Mouse (Mus musculus) left cerebral cortex, adult 8-10 months (tissue): ENCODE measurements at regions not wholly inside any gene's neighbourhood (a gene's known extent, or its start where the extent isn't known, plus 50 kb on each side); places are given as distances from the start of the nearest gene placed in this dataset.
"Not testable (repeated sequence)": the region's sequence is repeated elsewhere in the genome, so short reads cannot be mapped to it uniquely, and the experiment has no call there.

Experiments used
- DNase-seq, 2 experiments: peaks; one replicate each; pipeline ENCODE4 v3.0.0; 2022; ENCODE audit warnings: low spot score in 2 of 2

DNA sequence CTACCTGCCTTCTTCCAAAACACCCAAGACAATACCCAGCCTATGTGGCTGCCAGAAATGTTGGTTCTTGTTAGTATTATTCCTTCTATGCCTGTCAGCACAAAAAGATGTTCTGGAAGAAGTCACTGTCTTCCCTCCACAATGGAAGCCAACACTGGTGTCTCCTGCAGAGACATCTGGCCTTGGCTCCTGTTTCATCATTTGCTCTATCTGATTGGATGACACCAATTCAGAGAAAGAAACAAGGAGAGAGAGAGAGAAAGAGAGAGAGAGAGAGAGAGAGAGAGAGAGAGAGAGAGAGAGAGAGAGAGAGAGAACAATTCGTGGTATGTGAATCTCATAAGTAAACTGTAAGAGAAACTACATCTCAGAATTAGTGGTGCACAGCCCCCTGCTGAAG is 218.9 kb upstream of the Klf3 start:
- no peak for DNase-seq

DNA sequence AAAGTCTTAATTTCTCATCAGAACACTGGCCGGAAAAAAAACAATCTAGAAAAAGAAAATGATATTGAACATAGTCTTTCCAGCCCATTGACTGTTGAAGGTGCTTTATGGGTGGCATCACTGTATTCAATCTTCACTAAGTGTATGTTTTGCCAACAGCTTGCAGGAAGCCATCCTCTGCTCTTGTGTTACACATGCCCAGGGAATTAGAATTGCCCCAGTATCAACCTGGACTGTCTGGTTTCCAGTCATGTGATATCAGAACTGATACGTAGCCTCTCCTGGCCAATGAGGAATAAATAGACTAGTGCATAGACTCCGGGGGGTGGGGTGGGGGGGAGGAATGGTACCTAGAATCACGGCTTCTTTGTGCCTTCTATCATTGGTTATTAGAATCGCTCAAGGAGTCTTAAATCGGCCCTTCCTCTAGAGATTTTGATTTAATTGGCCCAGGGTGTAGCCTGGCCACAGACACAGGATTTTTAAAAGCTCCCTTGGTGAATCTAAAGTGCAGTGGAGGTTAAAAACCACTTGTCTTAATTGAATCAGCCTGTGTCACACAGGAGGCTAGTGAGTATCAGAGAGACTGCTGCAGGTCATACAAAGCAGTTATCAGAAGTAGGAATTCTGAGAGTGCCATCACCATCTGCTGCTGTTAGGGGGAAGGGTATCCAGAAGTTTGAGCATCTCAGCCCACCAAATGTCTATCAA is 218.0 kb upstream of the Klf3 start:
- DNase-seq = no peak

DNA sequence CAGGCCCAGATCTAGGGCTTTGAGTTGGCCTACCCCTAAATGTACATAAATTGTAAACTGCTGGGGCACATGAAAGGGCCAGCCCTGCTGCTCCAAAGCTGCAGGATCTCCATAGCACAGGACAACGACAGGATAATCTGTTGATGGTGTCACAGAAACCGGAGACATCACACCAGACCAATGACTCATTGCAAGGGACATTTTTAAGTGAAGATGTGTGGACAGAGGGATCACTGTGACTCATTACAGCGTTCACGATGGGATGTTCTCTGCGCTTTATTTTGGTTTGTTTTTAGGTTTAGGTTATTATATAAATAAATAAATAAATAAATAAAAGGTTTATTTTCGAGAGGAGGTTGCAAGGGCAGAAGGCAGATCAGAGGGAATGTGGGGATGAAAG is 216.9 kb upstream of the Klf3 start:
- no peak for DNase-seq

DNA sequence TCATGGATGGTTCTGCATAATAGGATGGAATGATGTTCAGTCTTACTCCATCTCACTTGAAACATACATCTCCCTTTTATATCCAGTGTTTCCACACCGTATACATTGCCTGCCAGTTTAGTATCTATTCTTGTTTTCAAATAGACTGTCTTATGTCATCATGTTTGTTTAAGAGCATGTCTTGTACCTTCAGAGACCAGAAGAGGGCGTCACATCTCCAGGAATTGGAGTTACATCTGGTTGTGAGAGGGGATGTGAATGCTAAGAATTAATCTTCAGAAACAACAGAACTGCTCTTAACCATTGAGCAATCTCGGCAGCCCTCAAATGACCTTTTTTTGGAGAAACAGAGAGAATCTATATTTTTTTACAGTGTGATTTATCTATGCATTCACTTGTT is 216.3 kb upstream of the Klf3 start:
- no peak for DNase-seq

DNA sequence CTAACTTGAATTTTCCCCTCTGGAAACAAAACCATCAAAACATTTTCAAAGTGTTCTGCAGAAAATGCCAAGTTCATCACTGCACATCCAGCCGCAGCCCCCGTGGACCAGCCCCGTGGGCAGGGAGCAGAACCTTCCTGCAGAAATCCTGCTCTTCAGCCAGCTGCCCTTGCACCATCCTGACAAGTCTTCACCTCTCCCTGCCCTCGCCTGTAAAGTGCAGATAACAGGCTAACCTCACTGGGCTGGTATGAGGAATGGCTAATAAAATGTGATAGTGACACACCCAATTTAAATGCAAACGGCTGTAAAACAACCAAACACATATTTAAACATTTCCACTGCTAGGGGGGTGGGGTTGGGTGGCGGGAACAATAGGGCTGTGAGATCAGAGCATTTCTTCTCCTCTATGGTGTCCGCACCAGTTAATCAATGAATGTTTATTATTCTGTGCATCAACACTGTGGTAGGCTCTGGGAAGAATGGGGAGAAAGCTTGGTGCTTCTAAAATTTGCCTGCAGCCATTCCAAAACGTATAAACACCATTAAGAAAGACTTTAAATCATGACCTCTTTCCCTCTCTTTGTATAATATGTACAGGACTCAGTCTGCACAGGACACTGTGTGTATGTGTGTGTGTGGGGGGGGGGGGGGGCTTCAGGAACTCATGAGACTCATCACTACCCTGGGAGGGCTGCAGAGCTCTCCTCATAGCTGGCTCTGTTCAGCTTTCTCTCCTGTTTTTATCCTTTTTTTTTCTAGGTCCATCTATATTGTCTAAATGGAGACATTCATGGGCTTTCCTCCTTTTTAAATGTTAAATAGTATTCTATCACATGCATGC is 215.1 kb upstream of the Klf3 start:
- no peak for DNase-seq

DNA sequence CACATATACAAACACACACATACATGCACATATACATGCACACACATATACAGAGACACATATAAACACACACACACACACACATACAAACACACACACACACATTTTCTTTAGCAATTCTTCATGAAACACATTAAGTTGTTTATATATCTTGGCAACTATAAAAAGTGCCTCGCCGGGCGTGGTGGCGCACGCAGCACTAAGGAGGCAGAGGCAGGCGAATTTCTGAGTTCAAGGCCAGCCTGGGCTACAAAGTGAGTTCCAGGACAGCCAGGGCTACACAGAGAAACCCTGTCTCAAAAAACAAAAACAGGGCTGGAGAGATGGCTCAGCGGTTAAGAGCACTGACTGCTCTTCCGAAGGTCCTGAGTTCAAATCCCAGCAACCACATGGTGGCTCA is 214.4 kb upstream of the Klf3 start:
- not testable (repeated sequence) for DNase-seq

DNA sequence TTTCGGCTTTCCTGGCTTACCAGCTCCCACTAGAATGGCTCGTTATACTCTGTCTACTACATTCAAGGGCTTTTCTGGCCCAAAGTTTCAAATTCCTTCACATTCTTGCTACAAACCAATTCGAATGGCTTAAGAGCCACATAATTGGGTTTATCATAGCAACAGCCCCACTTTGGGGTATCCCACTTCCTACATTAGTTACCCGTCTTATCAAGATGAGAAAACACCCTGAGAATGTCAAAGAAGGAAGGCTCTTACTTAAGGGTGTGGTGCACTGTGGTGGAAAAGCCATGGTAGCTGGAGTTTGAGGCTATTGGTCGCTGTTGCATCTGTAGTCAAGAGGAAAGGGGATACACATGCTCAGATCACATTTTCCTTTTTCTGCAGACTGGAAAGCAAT is 213.2 kb upstream of the Klf3 start:
- no peak for DNase-seq

DNA sequence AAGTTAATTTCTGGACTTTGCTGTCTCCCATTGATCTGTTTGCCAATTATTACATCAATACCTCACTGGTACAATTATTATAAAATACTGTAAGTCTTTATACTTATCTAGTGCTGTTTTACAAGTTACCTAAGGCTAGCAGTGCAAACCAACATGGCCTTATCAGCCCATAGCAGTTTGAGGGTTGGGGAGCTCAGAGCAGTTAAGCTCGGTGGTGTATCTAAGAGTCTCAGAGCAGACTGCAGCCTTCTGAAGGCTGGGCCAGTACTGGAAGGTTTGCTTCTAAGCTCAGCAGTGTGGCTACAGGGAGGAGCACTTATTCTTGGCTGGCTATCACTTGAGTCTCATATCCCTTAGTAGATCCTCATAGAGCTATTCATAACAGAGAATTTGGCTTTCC is 212.4 kb upstream of the Klf3 start:
- DNase-seq = no peak

DNA sequence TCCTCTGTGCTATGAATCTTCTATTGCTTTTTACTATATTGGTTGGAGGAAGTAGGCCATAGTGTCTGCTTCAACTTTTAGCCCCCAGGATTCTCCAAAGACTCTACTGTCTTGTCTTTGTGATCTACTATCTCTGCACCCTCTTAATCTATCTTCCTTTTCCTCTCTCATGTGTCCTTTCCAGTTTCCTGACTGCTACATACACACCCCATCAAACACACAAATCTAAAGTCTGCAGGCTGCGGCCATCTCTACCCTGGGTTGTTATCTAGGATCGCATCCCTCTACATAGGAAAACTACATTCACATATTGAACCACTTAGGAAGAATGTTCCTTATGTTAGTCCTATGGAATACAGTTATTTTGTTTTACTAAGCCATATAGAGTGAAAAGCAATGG is 211.4 kb upstream of the Klf3 start:
- no peak for DNase-seq

DNA sequence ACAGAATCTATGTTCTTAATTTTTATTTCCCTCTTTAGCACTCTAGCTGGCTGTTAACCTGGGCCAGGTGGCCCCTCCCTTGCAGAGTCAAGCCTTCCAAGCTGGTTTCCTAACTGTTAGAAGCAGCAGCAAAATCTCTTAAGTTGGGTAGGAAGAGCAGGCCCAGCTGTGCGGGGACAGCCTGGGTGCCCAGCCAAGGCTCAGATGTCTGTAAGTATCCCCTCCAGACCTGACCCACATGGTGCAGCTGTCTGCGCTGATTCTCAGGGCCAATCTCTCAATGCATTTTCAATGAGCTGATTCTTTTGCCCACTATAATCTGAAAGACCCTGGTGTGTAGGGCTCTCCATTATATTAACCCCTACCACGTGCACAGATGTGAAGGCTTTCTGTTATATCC is 208.0 kb upstream of the Klf3 start:
- no peak for DNase-seq

DNA sequence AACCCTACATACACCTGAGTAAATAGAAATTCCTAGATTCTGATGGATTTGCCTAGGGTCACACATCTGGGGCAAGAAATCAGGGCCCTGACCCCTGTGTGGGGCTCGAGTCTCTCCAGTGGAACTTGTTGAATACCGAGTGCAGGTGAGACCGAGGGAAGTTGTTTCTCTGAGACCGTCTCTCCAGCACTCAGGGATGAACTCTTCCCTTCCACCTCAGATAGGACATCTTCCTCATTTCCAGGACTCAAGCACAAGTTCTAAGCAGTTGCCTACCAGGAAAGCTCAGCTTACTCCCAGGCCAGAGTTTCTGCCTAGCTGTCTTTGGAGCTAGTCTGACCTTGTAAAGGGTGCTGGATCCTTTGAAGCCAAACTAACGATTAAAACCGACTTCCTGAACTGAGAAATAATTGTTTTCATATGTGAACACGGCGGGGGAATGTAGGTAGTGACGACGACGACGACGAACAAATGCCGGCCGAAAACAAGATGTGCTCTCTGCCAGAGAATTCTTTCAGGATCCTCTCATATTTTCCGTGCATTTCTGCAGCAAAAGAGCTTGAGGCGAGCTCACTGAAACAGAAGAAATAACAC is 207.3 kb upstream of the Klf3 start:
- DNase-seq = no peak

DNA sequence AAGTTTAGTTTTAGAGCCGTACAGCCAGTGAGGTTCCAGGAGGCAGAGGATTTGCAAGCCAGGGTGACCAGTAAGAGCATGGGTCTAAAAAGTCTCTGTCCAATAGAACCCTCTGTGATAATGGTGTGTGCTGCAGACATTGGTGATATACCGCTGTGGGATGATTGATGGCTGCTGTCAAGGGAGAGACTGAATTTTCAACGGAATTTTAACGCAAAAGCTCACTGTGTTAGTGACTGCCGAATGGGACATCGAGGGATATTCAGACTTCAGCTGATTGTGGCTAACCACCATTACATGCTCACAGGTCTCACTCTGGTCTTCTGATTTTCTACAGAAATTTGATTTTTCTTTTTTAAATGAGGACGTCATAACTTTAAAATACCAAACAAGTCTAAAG is 206.2 kb upstream of the Klf3 start:
- no peak for DNase-seq

DNA sequence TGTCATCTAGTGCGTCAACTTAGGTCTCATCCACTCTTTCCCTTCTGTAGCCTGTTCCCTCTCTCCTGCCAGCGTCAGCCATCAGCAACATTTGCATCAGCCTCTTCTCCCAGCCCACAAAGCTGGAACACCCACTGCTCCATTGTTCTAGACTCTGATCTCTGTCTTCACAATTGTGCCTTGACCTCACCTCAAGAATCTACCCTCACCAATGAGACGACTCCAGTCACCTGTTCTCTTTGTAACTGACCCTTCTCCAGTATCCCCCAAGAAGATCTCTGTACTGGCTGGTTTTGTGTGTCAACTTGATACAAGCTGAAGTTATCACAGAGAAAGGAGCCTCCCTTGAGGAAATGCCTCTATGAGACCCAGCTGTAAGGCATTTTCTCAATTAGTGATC is 205.7 kb upstream of the Klf3 start:
- no peak for DNase-seq

DNA sequence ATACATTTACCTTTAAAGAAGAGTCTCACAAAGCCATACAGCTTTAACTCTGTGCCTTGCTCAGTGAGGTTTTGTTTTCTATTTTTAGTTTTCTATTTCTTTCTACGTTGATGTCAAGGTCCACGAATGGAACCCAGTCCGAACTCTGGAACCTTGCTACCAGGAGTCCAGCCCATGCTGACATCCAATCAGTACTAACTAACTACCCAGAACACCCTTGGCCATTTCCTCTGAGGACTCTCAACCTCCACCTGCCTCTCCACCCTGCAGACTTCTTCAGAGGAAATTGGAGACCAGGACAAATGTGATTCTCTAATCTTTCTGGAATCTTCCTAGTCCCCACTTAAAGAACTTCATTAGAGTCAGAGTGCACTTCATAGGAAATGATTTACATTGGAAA is 204.6 kb upstream of the Klf3 start:
- no peak for DNase-seq

DNA sequence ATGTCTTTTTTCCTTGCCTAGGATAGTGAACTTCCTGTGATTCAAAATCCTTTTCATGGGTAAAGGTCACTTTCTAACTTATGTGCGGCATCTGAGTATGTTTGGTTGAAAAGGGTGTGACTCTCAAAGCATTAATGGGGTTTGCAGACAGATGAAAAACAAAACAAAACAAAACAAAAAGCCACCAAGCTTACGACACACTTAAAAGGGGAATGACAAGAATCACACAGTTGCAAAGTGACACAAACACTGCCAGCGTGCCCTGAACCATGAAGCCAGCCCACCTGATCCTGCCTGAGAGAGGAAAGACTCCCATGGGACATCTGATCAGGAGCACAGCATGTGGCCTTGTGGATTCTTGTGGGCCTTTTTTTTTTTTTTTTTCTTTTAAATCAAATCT is 204.2 kb upstream of the Klf3 start:
- no peak for DNase-seq

DNA sequence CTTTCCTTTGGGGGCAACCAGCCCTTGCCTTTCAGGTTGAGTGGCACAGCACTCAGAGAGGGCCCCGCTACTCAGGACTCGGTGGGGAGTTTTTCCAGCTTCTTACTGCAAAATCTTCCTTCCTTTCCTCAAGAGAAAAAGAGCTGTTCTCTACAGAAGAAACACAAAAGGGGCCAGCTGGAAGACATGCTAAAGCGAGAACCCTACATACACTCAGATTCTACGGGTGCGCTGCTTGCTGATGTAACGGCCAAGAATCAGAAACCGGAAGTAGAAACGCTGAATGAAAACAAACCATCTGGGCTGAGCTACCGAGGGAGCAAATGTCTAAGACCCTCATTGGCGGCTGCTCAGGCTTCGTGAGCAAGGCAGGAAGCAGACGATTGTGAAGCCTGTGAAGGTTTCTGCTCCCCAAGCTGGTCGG is 203.3 kb upstream of the Klf3 start:
- no peak for DNase-seq

DNA sequence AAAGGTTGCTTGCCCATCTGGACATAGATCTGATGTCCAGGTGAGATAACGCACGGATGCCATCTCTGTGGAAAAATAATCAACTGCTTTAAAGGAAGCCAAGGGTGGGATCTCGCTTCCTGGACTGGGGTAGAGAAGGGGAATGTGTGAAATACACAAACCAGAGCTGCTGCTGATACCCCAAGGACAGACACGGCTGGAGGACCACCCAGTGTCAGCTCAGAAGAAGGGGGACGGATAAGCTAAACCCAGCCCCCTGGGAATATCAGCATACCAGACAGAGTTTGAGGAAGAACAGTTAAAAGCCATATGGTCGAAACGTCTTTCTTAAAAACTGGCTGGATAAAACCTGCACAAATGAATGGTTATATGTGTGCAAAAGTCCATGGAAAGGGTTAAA is 202.8 kb upstream of the Klf3 start:
- DNase-seq = no peak

DNA sequence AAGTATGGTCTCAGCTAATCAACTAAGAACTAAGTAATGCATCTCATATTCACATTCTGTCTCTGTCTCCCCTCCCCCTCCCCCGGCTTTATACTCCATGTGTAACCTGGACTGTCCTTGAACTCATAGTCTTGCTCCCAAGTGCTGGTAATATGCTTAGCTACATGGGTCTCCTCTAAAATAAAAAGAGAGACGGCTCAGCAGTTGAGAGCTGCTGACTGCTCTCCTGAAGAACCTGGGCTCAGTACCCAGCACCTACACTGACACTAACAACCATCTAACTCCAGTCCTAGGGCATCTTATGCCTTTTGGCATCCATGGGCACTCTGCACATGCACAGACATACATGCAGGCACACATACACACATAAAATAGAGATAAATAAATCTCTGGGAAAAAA is 202.4 kb upstream of the Klf3 start:
- DNase-seq = no peak

DNA sequence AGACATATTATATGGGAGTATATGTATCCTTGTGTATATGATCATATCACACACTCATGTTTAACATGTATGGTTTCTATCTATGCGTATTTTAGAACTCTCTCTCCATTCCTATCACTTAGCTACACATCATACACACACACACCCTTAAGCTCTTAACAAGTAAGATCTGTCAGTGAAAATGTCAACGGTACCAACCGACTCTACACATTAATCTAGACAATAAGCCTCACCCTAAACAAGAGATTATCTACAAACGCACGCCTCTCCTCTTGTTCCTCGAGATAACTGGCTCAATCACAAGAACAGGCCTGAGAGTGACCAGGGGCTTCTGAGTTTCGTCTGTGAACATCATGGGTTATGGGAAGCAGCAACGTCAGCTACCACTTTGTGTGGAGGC is 201.9 kb upstream of the Klf3 start:
- no peak for DNase-seq

DNA sequence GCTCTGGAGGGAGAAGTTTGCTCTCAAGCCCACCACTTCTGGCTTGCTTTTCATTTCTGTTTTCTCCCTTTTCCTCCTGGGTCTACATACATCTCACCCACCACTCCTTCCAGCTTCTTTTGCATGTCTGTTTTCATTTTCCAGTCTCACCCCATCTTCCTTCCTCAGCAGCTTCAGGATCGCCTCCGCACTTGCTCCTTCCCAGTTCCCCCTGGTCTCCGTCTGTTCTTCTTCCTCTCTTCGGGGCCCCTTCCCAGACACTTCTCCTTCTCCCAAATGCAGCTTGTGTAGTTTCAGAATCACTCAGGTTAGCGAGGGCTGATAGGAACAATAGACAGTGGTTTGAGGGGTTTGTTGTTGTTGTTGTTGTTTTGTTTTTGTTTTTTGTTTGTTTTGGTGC is 201.4 kb upstream of the Klf3 start:
- no peak for DNase-seq

DNA sequence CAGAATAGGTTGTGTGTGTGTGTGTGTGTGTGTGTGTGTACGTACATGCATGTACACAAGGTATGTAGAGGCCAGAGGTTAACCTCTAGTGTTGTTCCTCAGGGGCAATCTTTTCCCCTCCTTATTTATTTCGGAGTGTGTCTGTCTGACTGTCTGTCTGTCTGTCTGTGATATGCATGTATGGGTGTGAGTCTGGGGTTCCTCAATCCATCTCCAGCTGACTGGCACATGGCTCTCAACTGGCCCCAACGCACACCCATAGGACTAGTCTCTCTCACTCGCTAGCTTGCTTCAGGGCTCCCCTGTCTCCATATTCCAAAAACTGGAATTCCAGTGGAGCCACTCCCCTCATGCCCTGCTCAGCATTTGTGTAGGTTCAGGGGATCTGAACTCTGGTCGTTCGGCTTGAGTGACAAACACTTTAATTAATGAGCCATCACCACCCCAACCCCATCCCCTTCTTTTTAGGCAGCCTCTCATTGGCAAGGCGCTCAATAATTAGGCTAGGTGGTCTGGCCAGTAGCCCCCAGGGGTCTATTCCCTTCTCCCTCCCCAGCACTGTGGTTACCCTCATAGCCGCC is 200.7 kb upstream of the Klf3 start:
- DNase-seq = no peak

DNA sequence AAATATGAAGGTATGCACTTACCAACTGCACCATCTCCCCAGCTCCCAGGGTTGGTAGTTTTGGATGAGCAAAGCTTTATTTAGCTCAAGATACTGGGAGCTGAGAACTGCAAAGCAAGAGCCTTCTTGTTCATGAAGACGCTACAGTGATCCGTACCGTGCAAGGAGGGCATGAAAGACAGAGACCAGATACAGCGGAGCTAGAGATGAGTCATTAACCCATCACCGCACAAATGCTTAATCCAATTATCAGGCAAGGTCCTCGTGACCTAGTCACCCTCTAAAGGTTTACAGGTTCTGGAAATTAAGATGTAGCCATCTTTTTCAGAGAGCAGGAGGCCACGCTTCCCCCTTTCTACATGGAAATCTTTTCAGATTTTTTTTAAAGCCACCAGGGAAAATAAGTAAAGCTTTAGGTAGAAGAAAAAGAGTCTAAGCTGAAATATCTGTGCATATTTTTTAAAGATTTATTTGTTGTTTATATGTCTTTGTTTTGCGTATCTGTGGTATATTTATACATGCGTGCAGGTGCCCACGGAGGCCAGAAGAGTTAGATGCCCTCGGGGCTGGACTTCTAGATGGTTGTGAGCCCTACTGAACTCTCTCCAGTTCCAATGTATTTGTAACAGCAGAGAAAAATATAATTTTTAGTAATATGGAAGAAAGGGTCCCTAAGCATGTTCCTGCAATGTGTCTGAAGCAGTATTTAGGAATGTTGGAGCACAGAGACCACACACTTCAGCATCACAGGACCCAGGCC is 200.0 kb upstream of the Klf3 start:
- DNase-seq = no peak
